Mouse (Mus musculus) heart, adult 8-10 months (tissue): Measurements from ENCODE around the gene Ptma. TPM values are rescaled to one million over a fixed set of nuclear protein-coding genes. Genes with fewer than 3 reads are reported as not detected.

Source experiments
- DNase-seq: peaks from one replicate; pipeline ENCODE4 v3.0.0; 2022; ENCODE audit warnings: low spot score
- total RNA-seq, 4 experiments: library from RNA; stranded (reverse); gene quantifications; 2 replicates each; pipeline ENCODE4 v1.2.4; 2022

The Ptma gene
- total RNA-seq, 4 experiments from 2014 or later, result 183 to 230 (median 211) TPM

DNA sequence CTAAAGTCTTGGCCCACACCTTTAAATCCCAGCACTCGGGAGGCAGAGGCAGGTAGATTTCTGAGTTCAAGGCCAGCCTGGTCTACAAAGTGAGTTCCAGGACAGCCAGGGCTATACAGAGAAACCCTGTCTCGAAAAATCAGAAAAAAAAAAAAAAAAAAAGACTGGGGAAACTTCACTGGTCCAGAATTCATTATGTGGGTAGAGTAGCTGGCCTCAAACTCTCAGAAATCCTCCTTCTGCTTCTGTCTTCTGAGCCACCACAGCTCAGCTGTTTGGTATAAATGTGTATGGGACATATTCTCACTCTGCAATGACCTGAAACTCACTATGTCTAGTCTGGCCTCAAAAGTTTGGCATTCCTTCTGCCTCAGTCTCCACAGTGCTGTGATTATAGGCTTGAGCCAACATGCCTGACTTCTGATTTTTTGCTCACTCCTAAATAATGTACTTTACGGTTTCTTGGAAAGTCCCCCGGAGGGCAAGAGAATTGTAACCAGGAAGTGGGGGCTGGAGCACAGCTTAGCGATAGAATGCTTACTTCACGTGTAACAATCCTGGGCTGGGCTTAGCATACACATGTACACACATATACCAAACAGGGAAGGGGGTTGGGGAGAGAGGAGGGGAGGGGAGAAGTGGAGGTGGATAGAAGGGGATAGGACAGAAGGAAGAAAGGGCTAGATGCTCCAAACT, 10.7 kb upstream of the Ptma start:
- no peak for DNase-seq

DNA sequence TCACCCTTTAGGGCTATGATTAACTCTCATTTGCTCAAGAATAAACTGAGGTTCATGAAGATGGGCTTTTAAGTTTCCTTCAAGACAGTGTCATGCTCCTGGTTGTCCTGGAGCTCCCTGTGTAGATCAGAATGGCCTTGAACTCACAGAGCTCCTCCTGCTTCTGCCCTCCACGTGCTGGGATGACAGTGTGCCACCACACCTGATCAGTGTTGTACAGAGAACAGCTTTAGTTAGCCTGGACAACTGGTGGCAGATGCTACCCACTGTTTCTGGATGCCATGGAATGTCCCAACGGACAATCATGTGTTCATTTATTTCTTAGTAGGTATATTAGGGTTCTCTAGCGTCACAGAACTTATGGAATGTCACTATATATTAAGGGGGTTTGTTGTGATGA, 9.4 kb upstream of the Ptma start:
- no peak for DNase-seq

DNA sequence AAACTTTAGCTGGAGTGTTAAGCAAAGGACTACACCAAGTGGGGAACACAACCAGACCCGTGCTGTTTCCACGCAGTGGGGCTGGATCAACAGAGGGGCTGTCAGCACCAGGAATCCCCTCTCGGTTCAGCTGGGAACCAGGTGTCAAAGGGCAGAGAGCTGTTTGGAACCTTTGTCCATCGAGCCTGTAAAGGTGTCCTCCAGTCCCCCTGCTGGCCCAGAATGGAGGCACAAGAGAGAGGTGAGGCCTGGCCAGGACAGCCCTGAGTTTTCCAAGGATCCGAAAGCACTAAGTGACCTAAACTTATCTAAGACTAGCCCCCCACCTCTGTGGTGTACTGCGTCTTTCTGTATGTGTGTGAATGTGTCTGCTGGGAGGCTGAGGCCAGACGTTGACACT, 6.2 kb upstream of the Ptma start:
- no peak for DNase-seq

DNA sequence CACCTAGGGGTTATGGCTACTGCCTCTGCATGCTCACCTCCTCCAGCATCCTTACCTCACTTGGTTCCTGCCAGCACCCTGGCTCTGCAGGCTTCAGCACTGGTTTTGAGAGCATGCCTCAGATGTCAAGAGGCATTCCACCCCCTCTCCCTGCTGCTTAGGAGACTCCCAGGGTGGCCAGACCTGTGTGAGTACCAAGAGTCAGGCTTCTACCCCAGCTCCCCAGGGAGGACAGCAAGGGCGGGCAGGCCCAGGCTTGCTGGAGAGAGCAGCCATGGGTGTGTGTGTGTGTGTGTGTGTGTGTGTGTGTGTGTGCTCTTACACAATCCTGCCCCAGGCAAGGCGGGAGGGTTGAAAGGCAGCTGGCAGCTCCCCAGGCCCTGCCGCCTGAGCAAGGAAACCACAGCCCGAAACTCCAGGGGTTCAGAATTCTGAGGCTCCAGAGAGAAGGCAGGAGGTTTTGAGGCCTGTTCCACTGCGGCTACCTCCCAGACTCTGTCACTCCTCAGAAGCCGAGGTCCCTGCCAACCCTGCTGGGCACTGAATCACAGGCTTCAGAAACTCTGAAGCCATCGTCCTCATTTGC, 4.1 kb upstream of the Ptma start:
- DNase-seq, result no peak

DNA sequence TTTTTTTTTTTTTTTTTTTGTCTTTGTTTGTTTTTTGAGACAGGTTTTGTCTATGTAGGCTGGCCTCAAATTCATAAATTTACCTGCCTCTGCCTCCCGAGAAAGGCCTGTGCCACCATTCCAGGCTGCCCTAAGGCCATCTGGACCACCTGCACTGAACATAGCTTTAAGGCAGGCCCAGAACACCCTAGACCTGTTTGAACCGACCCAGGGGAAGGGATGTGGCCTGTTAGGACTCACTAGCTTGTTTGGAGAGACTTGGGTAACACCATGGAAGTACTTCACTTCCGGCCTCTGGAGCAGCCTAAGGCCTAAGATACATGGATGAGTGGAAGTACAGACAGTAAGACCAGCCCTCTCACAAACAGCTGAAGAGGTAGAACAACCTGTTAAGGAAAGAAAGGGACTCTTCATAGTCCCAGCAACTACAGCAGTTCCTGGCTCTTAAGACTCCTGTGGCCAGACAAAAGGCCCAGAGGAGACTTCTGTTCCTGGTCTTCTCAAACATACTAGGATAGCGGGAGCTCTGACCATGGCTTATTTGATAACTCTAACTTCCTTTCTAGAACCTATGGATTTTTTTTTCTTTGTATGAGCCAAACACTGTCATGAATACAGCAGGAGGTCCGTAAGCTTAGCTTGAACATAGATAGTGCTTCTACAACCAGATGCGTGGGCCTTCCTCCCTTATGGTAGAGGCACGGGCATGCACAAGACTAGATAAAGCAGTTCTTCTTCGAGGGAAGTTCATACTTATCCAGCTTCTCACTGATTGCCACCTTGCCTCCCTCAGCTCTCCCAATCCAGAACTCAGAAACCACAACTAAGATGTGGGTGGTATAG, 2.5 kb upstream of the Ptma start:
- no peak for DNase-seq

DNA sequence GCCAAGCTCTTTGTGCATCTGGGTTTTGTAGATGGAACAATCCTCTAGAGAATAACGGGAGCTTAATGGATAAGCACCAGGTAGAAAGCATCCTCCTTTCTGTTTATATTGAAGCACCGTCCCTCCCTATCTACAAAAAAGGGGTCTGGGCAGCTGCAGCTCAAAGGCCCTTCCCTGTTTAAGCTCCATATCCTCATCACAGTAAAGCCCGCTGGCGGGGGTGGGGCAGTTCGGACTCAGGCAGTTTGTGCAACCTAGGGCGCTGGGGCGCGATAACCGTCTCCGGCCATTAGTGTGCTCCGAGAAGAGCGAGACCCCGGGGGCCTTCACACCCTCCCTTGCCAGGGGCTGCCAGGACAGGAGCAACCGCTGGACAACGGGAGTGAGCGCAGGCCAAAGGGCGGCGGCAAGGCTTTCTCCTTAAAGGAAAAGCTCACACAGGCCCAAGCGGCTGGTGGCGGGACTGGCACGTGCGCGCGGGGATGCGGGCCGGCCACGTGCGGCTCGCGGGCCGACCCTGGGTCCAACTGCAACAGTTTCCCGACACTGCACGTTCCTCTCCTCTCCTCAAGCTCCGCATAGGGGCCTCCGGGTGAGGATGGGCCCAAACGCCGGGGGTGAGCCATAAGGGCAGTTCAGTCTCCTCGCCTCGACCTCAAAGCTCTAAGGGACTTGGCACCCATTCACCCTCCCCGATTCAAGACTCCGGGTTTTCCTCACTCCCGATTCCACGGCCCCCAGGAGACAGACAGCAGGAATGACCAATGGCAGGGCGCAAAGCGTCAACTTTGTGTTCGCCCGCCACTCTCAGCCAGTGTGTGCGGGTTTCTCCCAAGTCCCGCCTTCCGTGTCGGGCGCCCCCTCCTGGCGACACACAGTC, 1.7 kb upstream of the Ptma start:
- peak; percentile 100 for DNase-seq

DNA sequence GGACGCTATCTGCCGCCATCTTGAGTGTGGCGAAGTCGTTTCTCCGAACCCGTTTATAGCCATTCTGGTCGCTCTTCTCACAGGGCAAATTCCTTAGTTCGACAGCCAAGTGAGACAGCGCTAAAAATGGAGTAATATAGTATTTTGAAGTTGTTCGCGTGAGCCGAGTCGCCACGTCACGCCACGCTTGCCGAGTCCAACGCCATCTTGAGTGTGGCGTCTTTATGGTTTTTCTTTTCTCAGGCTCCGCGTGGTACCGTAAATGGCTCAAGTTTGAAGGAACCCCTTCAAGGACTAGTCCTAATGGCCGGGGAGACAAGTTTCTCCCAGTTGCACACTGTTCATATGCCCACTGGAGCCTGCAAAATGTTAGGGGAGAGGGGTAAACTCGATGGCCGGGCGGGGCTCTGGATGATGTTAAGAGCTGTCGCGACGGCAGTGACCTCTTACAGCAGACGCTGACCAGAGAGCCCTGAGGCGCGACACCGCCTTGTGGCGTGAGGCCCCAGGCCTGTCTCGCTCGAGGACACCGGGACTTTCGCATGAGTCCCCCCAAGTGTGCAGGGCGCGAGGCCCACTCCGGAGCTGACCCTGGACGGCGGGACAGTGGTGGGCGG, 919 bp upstream of the Ptma start:
- DNase-seq, result peak; percentile 78

DNA sequence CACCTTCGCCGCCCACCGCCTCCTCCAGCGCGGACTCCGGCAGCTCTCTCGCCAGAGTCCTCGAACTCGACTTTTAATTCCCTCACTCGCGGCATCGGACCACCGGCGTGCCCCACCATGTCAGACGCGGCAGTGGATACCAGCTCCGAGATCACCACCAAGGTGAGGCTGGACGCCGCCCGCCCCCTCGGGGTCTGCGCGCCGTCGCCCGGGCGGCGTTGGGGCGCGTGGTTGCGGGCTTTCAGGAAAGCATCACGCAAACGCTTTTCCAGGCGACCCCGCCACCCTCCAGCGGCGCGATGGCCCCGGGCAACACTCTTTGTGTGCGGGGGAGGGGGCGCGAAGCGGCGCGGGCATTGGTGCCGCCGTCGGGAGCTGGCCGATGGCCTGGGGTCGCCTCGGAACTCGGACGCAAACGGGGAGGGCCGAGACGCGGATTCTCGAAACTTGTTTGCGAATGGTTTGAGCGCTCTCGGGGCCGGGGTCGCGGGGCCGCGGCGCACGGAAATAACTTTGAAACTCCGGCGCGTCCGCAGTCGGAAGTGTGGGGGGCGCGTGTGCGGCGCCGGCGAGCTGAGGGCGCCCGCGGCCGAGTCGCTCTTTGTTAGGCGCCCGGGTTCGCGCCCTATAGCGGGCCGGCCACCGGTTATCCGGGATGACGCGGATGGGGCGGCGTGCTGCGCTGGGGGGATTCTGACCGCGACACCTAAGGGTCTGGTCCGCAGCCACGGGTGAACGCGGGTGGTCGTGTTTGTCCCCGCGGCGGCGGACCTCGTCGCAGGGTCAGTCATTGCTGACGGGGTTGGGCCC, 468 bp downstream of the Ptma start:
- no peak for DNase-seq

DNA sequence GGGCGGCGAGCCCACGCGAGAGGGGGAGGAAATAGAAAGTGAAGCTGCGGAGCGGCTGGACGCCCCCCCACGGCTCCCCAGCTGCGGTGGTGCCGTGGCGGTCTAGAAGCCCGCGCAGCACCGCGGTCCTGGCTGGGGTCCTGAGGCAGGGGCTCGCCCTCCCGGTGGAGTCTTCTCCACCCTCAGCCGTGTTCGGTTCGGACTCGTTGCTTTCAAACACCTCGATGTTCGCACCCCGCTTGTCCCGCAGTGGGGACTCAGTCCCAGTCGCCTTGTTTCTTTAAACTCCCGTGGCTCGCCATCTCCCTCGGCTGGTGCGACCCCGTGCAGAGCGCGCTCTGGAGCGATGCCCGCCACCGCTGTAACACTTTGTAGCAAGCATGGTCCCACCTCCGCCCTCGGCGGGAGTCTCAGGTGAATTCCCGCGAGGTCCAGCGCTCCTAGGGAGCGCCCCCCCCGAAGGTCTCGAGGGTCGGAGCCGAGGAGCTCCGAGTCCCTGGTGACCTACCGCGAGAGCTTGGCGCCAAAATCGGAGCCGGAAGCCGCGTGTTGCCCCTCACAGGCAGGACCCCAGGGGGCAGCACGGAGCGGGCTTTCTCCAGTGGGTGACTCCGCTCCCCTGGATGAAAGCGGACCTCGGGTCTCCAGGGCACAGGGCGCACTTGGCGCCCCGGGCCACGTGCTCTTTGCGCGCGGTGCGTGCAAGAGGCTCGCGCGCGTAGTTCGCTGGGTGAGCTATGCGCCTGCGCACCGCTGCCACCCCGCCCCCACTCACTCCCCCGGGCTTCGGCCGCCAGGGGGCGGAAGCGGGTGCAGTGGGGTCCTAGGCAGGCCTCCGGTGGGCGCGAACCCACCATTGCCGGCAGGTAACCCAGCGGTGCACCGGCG, 1.3 kb downstream of the Ptma start:
- DNase-seq, result peak; percentile 90

DNA sequence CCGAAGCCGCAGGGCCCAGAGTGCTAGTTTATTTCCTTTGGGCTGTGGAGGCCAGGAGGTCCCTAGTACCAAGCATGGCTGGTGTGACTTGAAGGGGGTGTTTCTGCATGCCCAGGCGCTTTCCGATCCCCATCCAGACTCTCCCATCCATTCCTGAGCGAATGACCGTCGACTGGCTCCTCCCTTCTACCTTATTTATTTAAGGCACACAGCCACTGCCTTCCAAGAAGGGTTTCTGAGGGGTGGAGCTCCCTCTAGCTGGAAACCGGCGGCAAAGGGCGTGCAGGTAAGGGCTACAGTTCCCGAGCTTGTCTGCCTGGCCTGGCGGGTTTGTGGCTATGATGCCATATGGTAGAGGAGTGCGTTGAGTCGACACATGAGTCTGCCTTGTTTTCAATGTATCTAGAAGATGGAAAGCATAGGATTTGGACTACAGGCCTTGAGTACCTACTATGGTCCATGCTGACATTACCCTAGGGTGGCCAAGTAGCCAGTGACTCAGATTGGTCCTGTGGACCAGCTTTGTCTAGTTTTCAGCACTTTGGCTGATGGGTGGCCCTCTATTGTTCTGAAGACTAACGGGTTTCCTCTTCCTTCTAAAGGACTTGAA, 2.1 kb downstream of the Ptma start:
- peak; percentile 48 for DNase-seq

DNA sequence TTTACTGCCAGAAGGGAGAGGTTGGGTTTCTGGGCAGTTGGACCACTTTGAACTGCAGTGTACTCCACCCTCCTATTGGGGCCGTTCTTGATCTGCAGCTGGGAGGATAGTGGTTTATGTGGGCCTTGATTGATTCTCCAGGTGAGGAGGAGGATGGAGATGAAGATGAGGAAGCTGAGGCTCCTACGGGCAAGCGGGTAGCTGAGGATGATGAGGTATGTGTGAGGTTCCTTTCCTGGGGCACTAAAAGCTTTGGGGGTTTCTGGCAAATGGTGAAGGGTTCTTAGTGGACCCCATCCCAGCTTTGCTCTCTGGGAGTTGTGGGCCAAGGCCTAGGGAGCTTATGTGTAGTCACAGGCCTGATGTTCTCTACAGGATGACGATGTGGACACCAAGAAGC, 3.1 kb downstream of the Ptma start:
- no peak for DNase-seq

DNA sequence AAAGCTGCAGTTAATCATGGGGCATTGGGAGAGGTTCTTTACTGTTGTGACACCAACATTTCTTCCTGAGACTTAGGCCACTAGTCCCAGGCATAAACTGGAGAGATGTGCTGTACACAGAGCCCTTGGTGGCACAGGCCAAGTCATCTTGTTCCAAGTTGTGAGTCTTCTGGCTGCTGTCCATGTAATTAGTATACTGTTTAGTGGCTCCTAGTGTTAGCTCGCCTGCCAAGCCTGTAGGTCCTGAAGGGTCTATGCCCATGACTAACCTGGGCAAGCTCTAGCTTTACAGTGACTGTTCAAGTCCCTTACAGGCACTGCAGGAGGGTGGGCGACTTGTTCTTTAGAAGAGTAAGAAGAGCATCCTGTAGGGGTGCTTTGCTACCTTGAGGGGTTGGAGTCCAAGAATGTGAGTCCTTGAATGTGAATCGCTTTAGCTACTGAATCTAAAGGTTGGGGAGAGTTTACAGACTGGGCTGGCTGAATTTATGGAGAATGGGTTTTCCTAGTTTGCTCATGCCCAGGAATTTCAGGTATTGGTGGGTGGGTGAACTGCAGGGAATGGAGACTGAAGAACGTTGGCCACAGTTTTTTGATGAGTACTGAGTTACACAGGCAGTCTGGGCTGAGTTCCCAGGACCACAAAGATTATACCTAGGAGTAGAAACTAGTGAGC, 4.5 kb downstream of the Ptma start:
- DNase-seq, result no peak

DNA sequence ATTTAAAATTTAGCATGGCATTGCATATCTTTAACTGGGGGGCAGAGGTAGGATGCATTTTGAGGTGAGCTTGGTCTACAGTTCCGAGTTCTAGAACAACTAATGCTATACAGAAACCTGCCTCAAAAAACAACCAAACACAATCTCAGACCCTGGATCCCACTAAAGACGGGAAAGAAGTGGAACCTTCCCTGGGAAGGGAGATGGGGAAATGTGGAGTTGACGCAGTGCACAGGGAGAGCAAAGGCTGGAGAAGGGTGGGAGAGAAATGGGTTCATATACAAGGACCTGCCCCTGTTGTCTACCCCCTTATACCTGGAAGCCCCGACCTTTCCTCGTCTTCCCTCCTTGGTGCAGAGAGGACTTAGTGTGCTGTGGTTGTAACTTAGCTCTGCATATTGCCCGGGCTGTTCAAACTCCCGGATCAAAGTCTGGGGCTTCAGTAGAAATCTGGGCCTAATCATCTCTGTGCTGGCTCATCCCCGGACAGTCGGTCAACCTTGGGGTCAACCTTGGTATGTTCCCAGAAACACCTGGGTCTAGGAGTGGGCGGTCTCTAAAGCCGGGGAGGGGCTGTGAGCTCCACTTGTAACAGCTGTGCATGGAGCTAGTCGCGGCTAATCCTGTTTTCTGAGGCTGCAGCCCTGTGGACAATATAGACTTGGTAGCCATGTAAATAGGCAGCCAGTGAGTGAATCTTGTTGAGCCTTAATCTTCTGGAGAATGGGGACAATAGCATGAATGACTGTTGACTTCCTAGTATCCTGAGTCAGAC, 5.2 kb downstream of the Ptma start:
- DNase-seq, result no peak

DNA sequence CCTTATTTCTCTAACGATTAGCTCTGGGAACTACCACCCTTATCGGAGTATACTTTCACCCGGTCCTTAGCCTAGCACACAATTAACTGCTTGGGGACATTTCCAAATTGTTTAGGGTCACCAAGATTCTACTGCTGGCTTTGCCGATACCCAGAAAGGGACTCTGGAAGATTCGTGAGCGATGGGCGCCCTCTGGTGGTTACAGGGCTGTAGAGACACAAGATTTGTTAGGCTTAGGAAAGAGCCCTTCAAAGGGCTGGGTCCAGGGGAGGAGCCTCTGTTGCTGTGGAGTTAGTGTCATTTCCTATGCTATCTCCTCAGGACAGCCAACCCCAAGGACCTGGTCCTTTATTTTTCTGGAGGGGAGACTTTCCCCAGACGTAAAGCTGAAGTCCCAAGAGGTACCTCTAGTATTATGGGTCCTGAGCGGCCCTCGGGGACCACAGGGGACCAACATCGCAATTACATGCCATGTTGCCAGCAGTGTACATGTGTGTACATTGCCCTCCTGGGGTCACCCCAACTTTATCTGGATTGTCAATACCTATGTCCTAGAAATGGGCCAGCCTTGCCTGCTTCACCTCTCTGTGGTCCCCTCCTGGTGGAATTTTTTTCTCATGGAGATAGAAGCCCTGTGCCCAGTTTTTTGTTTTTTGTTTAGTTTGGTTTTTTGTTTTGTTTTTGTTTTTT, 6.0 kb downstream of the Ptma start:
- DNase-seq, result peak; percentile 93

DNA sequence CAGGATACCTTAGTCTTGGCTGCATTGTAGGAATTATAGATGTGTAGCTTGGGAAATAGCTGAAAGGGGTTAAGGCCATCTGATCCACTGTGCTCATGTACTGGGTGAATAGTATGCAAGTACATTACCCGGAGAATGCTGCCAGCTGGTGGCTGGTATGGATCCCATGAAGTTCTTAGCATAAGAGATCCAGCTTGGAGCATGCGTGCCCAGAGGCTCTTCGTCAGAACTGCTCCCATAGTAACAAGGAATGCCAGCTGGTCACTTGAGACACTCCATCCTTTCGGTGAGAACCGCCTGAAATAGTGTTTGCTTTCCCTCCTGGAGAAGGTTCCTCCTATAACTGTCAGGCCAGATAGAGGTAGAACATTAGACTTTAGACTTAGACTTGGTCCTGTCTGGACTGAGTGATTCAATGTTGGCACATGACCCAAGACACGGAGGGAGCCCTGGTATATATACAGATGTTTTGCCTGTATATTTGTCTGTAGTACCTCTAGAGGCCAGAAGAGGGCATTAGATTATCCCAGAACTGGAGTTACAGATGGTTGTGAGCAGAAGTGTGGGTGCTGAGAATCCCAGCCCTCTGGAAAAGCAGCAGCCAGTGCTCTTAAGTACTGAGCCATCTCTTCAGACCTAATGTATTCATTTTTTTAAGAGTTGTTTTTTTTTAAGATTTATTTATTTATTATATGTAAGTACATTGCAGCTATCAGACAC, 7.0 kb downstream of the Ptma start:
- DNase-seq, result no peak

DNA sequence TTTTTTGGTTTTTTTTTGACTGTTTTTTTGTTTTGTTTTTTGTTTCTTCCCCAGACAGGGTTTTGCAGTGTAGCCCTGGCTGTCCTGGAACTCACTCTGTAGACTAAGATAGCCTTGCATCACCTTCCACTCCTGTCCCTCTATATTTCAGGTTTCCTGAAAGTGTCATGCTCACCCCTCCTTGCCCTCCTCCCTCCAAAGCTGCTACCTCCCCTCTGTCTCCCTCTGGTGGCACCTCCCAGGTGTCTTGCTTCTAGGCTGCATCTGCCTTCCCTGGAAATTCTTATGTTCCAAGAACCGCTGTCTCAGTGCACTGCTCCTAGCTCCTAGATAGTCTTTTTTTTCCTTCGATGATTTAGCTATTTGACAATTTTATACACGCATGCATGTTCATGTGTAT, 11.9 kb downstream of the Ptma start:
- DNase-seq, result no peak
